Mouse (Mus musculus) midbrain, embryonic 12.5 days (tissue): ENCODE measurements around the gene Btbd16. TPM values are rescaled to one million over a fixed set of nuclear protein-coding genes. Genes with fewer than 3 reads are reported as not detected.

Experiments used
- ATAC-seq: fragments of 200-750 bp; cut with Nextera tagmentation; 2 replicates; pipeline ENCODE4 v1.8.0; 2017; ENCODE audit warnings: low read depth, moderate TSS enrichment, moderate library complexity; ENCODE audit not compliant: low FRiP score
- H3K27ac ChIP-seq: fragments of 300-500 bp; sonication (generic); replicated peaks from 2 replicates; pipeline ENCODE4 v1.5.1; 2016; ENCODE audit warnings: mild to moderate bottlenecking
- H3K27me3 ChIP-seq: fragments of 300-500 bp; sonication (generic); 2 replicates; pipeline ENCODE4 v1.6.1; 2016; ENCODE audit warnings: mild to moderate bottlenecking
- H3K36me3 ChIP-seq: fragments of 300-500 bp; sonication (generic); 2 replicates; pipeline ENCODE4 v1.6.1; 2016
- H3K4me1 ChIP-seq: fragments of 300-500 bp; sonication (generic); 2 replicates; pipeline ENCODE4 v1.6.1; 2016
- H3K4me2 ChIP-seq: fragments of 300-500 bp; sonication (generic); replicated peaks from 2 replicates; pipeline ENCODE4 v1.6.1; 2016; ENCODE audit warnings: mild to moderate bottlenecking, moderate library complexity
- H3K4me3 ChIP-seq: fragments of 300-500 bp; sonication (generic); 2 replicates; pipeline ENCODE4 v1.5.1; 2016; ENCODE audit warnings: mild to moderate bottlenecking
- H3K9ac ChIP-seq: fragments of 300-500 bp; sonication (generic); replicated peaks from 2 replicates; pipeline ENCODE4 v1.6.1; 2016; ENCODE audit warnings: mild to moderate bottlenecking, moderate library complexity
- H3K9me3 ChIP-seq: fragments of 300-500 bp; sonication (generic); 2 replicates; pipeline ENCODE4 v1.6.1; 2016; ENCODE audit warnings: mild to moderate bottlenecking
- WGBS: fragments of 180-500 bp; shearing (Covaris S2); methylation state at CpG from one replicate; pipeline ENCODE4 v1.1.7; 2016; 5-methylcytosine and 5-hydroxymethylcytosine counted together
- polyA plus RNA-seq: library from polyadenylated mRNA; unstranded; fragments of >200 nt; fragmentation: Nextera tagmentation; extraction: Ambion mirVana; gene quantifications from 2 replicates; pipeline ENCODE4 v1.2.1, GENCODE M21; 2016

The Btbd16 gene
- polyA plus RNA-seq, 1 experiment from 2014 or later = not detected

GRCm38 (mm10) chr7:130801811-130802210 is 27.9 kb downstream of the Btbd16 start:
- Histone ChIP-seq H3K36me3 (no peaks in the 10 kb centered on the region), H3K9me3 (no peaks in the 10 kb centered on the region), H3K4me1 (no peaks in the 10 kb centered on the region), H3K9ac (no peak overlapping the region), H3K4me3 (no peak overlapping the region), H3K27ac (no peak overlapping the region), H3K27me3 (no peaks in the 10 kb centered on the region), H3K4me2 (no peak overlapping the region)
- no peak for ATAC-seq
- WGBS = 90% methylated on average over 4 of the region's 4 CpGs

- no peak overlapping the region for H3K4me3 ChIP-seq
- H3K9ac ChIP-seq = no peak overlapping the region
- WGBS = 83% methylated on average over 8 of the region's 8 CpGs
- H3K27me3 ChIP-seq = no peaks in the 10 kb centered on the region
- no peaks in the 10 kb centered on the region for H3K4me1 ChIP-seq
- H3K9me3 ChIP-seq = no peaks in the 10 kb centered on the region
- ATAC-seq = no peak
- H3K27ac ChIP-seq = no peak overlapping the region
- H3K4me2 ChIP-seq = no peak overlapping the region
- H3K36me3 ChIP-seq = no peaks in the 10 kb centered on the region
Observed at GRCm38 (mm10) chr7:130803251-130803825, 29.5 kb downstream of the Btbd16 start.

GRCm38 (mm10) chr7:130804991-130805390 is 31.1 kb downstream of the Btbd16 start:
- Histone ChIP-seq H3K4me3 (no peak overlapping the region), H3K36me3 (no peaks in the 10 kb centered on the region), H3K4me1 (no peaks in the 10 kb centered on the region), H3K27ac (no peak overlapping the region), H3K4me2 (no peak overlapping the region), H3K9me3 (no peaks in the 10 kb centered on the region), H3K9ac (no peak overlapping the region), H3K27me3 (no peaks in the 10 kb centered on the region)
- ATAC-seq = no peak
- WGBS = 82% methylated on average over 5 of the region's 5 CpGs

- Histone ChIP-seq H3K4me1 (no peaks in the 10 kb centered on the region), H3K4me2 (no peak overlapping the region), H3K27me3 (no peaks in the 10 kb centered on the region), H3K4me3 (no peak overlapping the region), H3K9ac (no peak overlapping the region), H3K36me3 (no peaks in the 10 kb centered on the region), H3K27ac (no peak overlapping the region), H3K9me3 (no peaks in the 10 kb centered on the region)
- WGBS = 77% methylated on average over 8 of the region's 8 CpGs
- no peak for ATAC-seq
Observed at GRCm38 (mm10) chr7:130807749-130808148, 33.9 kb downstream of the Btbd16 start.

- Histone ChIP-seq H3K36me3 (no peaks in the 10 kb centered on the region), H3K9me3 (no peaks in the 10 kb centered on the region), H3K27ac (no peak overlapping the region), H3K27me3 (no peaks in the 10 kb centered on the region), H3K9ac (no peak overlapping the region), H3K4me1 (no peaks in the 10 kb centered on the region), H3K4me3 (no peak overlapping the region), H3K4me2 (no peak overlapping the region)
- ATAC-seq = no peak
- 83% methylated on average over 6 of the region's 6 CpGs for WGBS
Observed at GRCm38 (mm10) chr7:130808694-130809093, 34.8 kb downstream of the Btbd16 start.

- WGBS = 89% methylated on average over 4 of the region's 4 CpGs
- H3K9ac ChIP-seq = no peak overlapping the region
- no peaks in the 10 kb centered on the region for H3K9me3 ChIP-seq
- H3K4me2 ChIP-seq = no peak overlapping the region
- no peak overlapping the region for H3K27ac ChIP-seq
- H3K4me3 ChIP-seq = no peak overlapping the region
- H3K36me3 ChIP-seq = no peaks in the 10 kb centered on the region
- ATAC-seq = no peak
- no peaks in the 10 kb centered on the region for H3K4me1 ChIP-seq
- H3K27me3 ChIP-seq = no peaks in the 10 kb centered on the region
Observed at GRCm38 (mm10) chr7:130810238-130810637, 36.4 kb downstream of the Btbd16 start.

- Histone ChIP-seq H3K4me2 (no peak overlapping the region), H3K27ac (no peak overlapping the region), H3K9ac (no peak overlapping the region), H3K27me3 (no peaks in the 10 kb centered on the region), H3K4me3 (no peak overlapping the region), H3K9me3 (no peaks in the 10 kb centered on the region), H3K4me1 (no peaks in the 10 kb centered on the region), H3K36me3 (no peaks in the 10 kb centered on the region)
- ATAC-seq = no peak
- 38% methylated on average over 16 of the region's 16 CpGs for WGBS
Observed at GRCm38 (mm10) chr7:130812407-130812806, 38.5 kb downstream of the Btbd16 start.

GRCm38 (mm10) chr7:130815601-130816000 is 41.7 kb downstream of the Btbd16 start:
- H3K27ac ChIP-seq = no peak overlapping the region
- H3K36me3 ChIP-seq = no peaks in the 10 kb centered on the region
- WGBS = 94% methylated on average over 10 of the region's 10 CpGs
- H3K4me2 ChIP-seq = no peak overlapping the region
- ATAC-seq = no peak
- no peaks in the 10 kb centered on the region for H3K9me3 ChIP-seq
- H3K27me3 ChIP-seq = no peaks in the 10 kb centered on the region
- H3K9ac ChIP-seq = no peak overlapping the region
- H3K4me3 ChIP-seq = no peak overlapping the region
- H3K4me1 ChIP-seq = no peaks in the 10 kb centered on the region

- H3K4me2 ChIP-seq = no peak overlapping the region
- no peak overlapping the region for H3K27ac ChIP-seq
- WGBS = 85% methylated on average over 7 of the region's 7 CpGs
- H3K4me3 ChIP-seq = no peak overlapping the region
- ATAC-seq = no peak
- no peaks in the 10 kb centered on the region for H3K4me1 ChIP-seq
- no peaks in the 10 kb centered on the region for H3K9me3 ChIP-seq
- H3K36me3 ChIP-seq = no peaks in the 10 kb centered on the region
- no peak overlapping the region for H3K9ac ChIP-seq
- no peaks in the 10 kb centered on the region for H3K27me3 ChIP-seq
Observed at GRCm38 (mm10) chr7:130816243-130816642, 42.4 kb downstream of the Btbd16 start.

GRCm38 (mm10) chr7:130818813-130819212 is 44.9 kb downstream of the Btbd16 start:
- no peak overlapping the region for H3K27ac ChIP-seq
- H3K9ac ChIP-seq = no peak overlapping the region
- no peak overlapping the region for H3K4me3 ChIP-seq
- H3K36me3 ChIP-seq = no peaks in the 10 kb centered on the region
- H3K9me3 ChIP-seq = no peaks in the 10 kb centered on the region
- no peak overlapping the region for H3K4me2 ChIP-seq
- no peak for ATAC-seq
- 86% methylated on average over 5 of the region's 5 CpGs for WGBS
- H3K27me3 ChIP-seq = 0 out of 2 replicates have a peak, but pooled peaks cover 2% of the 10 kb centered on the region
- H3K4me1 ChIP-seq = no peaks in the 10 kb centered on the region

GRCm38 (mm10) chr7:130819624-130820023 is 45.8 kb downstream of the Btbd16 start:
- 83% methylated on average over 10 of the region's 10 CpGs for WGBS
- no peak overlapping the region for H3K27ac ChIP-seq
- H3K4me3 ChIP-seq = no peak overlapping the region

GRCm38 (mm10) chr7:130823992-130824391 is 50.1 kb downstream of the Btbd16 start:
- Histone ChIP-seq H3K36me3 (no peaks in the 10 kb centered on the region), H3K4me3 (no peak overlapping the region), H3K4me2 (no peak overlapping the region), H3K9me3 (no peaks in the 10 kb centered on the region), H3K27me3 (0 out of 2 replicates have a peak, but pooled peaks cover 3% of the 10 kb centered on the region), H3K27ac (no peak overlapping the region), H3K9ac (no peak overlapping the region), H3K4me1 (no peaks in the 10 kb centered on the region)
- ATAC-seq = no peak
- 78% methylated on average over 9 of the region's 9 CpGs for WGBS

More at GRCm38 (mm10) chr7:130819624-130820023, 45.8 kb downstream of the Btbd16 start:
- no peak for ATAC-seq
- H3K27me3 ChIP-seq = 0 out of 2 replicates have a peak, but pooled peaks cover 3% of the 10 kb centered on the region
- H3K36me3 ChIP-seq = no peaks in the 10 kb centered on the region
- H3K9me3 ChIP-seq = no peaks in the 10 kb centered on the region
- H3K4me2 ChIP-seq = no peak overlapping the region
- H3K4me1 ChIP-seq = no peaks in the 10 kb centered on the region
- no peak overlapping the region for H3K9ac ChIP-seq

- Histone ChIP-seq H3K27ac (no peak overlapping the region), H3K9me3 (no peaks in the 10 kb centered on the region), H3K36me3 (no peaks in the 10 kb centered on the region), H3K4me2 (no peak overlapping the region), H3K27me3 (0 out of 2 replicates have a peak, but pooled peaks cover 3% of the 10 kb centered on the region), H3K4me1 (no peaks in the 10 kb centered on the region), H3K9ac (no peak overlapping the region), H3K4me3 (no peak overlapping the region)
- 84% methylated on average over 3 of the region's 3 CpGs for WGBS
- ATAC-seq = no peak
Observed at GRCm38 (mm10) chr7:130826343-130826742, 52.5 kb downstream of the Btbd16 start.
